11 mouse cellular contexts compared by ENCODE assay signal in the genomic region with DNA sequence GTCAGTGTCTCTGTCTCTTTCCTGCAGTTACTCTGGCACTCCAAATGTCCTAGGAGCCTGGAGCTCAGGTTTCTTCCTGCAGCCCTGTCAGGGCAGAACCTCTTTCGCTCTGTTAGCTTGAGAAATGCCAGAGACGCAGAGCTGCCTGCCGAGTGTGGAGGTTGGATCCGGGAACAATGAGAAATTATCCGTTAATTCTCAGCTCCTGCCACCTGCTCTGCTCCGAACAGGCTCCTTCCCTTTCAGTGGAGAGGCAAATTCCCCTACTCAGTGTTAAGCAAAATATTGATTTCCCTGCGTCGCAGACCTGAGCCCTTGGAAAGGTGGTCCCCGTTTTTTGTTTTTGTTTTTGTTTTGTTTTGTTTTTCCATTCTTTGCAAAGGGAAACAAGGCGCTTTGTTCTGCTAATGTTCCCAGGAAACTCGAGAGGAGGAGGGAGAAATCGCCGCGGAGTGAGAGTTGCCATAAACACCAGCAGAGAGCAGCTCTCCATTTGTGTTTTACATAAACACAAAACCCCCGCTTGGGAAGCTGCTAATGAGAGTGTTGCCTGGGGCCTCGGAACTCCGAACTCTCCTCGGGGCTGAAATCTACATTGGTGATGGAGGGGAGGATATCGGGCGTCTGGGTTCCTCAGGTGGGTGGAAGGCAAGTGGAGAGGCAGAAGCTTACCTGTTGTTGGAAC. TPM values are rescaled to one million over a fixed set of nuclear protein-coding genes. Genes with fewer than 3 reads are reported as not detected.
DNase-seq lines count a peak whose midpoint lies in the region; ATAC-seq and TF ChIP-seq lines count a peak whose summit lies in the region.
"Had no signal": no experiment of that assay in that cellular context is flagged by ENCODE, and none has a peak within 500 bp of the region (broad histone marks: within the 10 kb centered on the region; RNA-seq: fewer than 3 reads in every experiment).

No protein-coding gene starts in this region.

- no peak overlapping the region for H3K27ac ChIP-seq in forebrain, embryonic 10.5 days
- H3K27ac ChIP-seq in limb, embryonic 14.5 days (replicated peaks; ENCODE audit: low read depth, low read length) = no peak overlapping the region
- H3K27ac ChIP-seq in kidney, embryonic 16.5 days (ENCODE audit: low read length) = no peak overlapping the region

- H3K9me3 ChIP-seq in E14TG2a.4 (ENCODE audit: low read length) = no peaks in the 10 kb centered on the region
- no peaks in the 10 kb centered on the region for H3K9me3 ChIP-seq in forebrain, embryonic 10.5 days
- no peaks in the 10 kb centered on the region for H3K9me3 ChIP-seq in limb, embryonic 14.5 days (ENCODE audit: control insufficient read depth, low read length)
- no peaks in the 10 kb centered on the region for H3K9me3 ChIP-seq in kidney, embryonic 16.5 days (ENCODE audit: low read length)
- H3K9me3 ChIP-seq: G1E had no signal

- H3K4me2 ChIP-seq in limb, embryonic 14.5 days (replicated peaks; ENCODE audit: low read depth, low read length, severe bottlenecking) = 0 out of 2 replicates have a peak overlapping the region, but pooled peaks have one; percentile 10
- no peak overlapping the region for H3K4me2 ChIP-seq in kidney, embryonic 16.5 days (replicated peaks; ENCODE audit: low read depth, low read length)

- 2% methylated on average over 20 of the region's 20 CpGs for WGBS in forebrain, embryonic 10.5 days
- 3% methylated on average over 20 of the region's 20 CpGs for WGBS in limb, embryonic 14.5 days
- WGBS in kidney, embryonic 16.5 days = 2% methylated on average over 20 of the region's 20 CpGs

- TF ChIP-seq POLR2A in limb, embryonic 14.5 days (IDR thresholded peaks at IDR 0.05; ENCODE audit: borderline replicate concordance, extremely low read depth, insufficient read depth, insufficient read length) = no peak

- H3K27me3 ChIP-seq in E14TG2a.4 (ENCODE audit: insufficient read depth, low read length) = peaks cover 91% of the 10 kb centered on the region
- peaks cover 93% of the 10 kb centered on the region for H3K27me3 ChIP-seq in forebrain, embryonic 10.5 days (ENCODE audit: poor library complexity, severe bottlenecking)
- H3K27me3 ChIP-seq in limb, embryonic 14.5 days (ENCODE audit: control insufficient read depth, insufficient read depth, low read length) = peaks cover 68% of the 10 kb centered on the region
- H3K27me3 ChIP-seq in kidney, embryonic 16.5 days (ENCODE audit: insufficient read depth, low read length) = peaks cover 71% of the 10 kb centered on the region

- TF ChIP-seq CTCF in E14TG2a.4 (conservative IDR thresholded peaks at IDR 0.05; ENCODE audit: low read length) = no peak

- no peak overlapping the region for H3K9ac ChIP-seq in limb, embryonic 14.5 days (ENCODE audit: low read depth, low read length, severe bottlenecking)
- no peak overlapping the region for H3K9ac ChIP-seq in kidney, embryonic 16.5 days (replicated peaks; ENCODE audit: low read length)

- H3K36me3 ChIP-seq in E14TG2a.4 (ENCODE audit: insufficient read depth, low read length) = no peaks in the 10 kb centered on the region
- H3K36me3 ChIP-seq in forebrain, embryonic 10.5 days (replicated peaks) = no peaks in the 10 kb centered on the region
- no peaks in the 10 kb centered on the region for H3K36me3 ChIP-seq in limb, embryonic 14.5 days (ENCODE audit: control insufficient read depth, insufficient read depth, low read length)
- H3K36me3 ChIP-seq in kidney, embryonic 16.5 days (ENCODE audit: insufficient read depth, low read length) = no peaks in the 10 kb centered on the region
- H3K36me3 ChIP-seq: G1E had no signal

- peaks cover 30% of the 10 kb centered on the region for H3K4me1 ChIP-seq in E14TG2a.4 (replicated peaks; ENCODE audit: low read depth, low read length)
- peaks cover 43% of the 10 kb centered on the region for H3K4me1 ChIP-seq in forebrain, embryonic 10.5 days
- peaks cover 13% of the 10 kb centered on the region for H3K4me1 ChIP-seq in limb, embryonic 14.5 days (ENCODE audit: control insufficient read depth, insufficient read depth, low read length)
- H3K4me1 ChIP-seq in kidney, embryonic 16.5 days (ENCODE audit: insufficient read depth, low read length) = peaks cover 16% of the 10 kb centered on the region

- ATAC-seq in limb, embryonic 14.5 days (ENCODE audit: low FRiP score, low read depth) = no peak
- no peak for ATAC-seq in erythroid progenitor cell, adult 5-6 weeks (replicated peaks; ENCODE audit: low FRiP score, poor library complexity, severe bottlenecking)
- ATAC-seq in kidney, embryonic 16.5 days (ENCODE audit: low FRiP score, low TSS enrichment) = no peak

- DNase-seq in cerebellum, adult 11 months = peak; percentile 57
- peak; percentile 22 for DNase-seq in forebrain, embryonic 10.5 days (ENCODE audit: extremely low spot score, low spot score)
- no peak for DNase-seq in limb, embryonic 14.5 days (ENCODE audit: low spot score)
- no peak for DNase-seq in adrenal gland, adult (ENCODE audit: inconsistent age in 2 of 2, low spot score in 1 of 2)
- DNase-seq in frontal cortex, postnatal 10 days (ENCODE audit: low spot score in 2 of 2) = no peak

- H3K4me3 ChIP-seq in E14TG2a.4 (replicated peaks; ENCODE audit: low read length) = peak overlapping the region; percentile 61
- peak overlapping the region; percentile 32 for H3K4me3 ChIP-seq in forebrain, embryonic 10.5 days
- no peak overlapping the region for H3K4me3 ChIP-seq in limb, embryonic 14.5 days (replicated peaks; ENCODE audit: low read length)
- no peak overlapping the region for H3K4me3 ChIP-seq in kidney, embryonic 16.5 days (ENCODE audit: low read length)

RNA-seq across cellular contexts. Expression of gene Syt6, which starts 1.8 kb away (rescaled TPM):
- polyA plus RNA-seq in forebrain, embryonic 10.5 days (2016; fragmentation: Nextera tagmentation; extraction: Ambion mirVana) = 0.22 and 0.33 TPM in 2 replicates
- 0.44 TPM in 2 replicates for polyA plus RNA-seq in limb, embryonic 14.5 days (2012; rRNA removed)
- 0.37 and 0.91 TPM in 2 replicates for polyA plus RNA-seq in limb, embryonic 14.5 days (2014; fragmentation: Nextera tagmentation; extraction: Ambion mirVana)
- total RNA-seq in erythroid progenitor cell, adult 5-6 weeks (2015; ENCODE audit: low replicate concordance) = not detected in 2 replicates
- total RNA-seq in erythroid progenitor cell, adult 5-6 weeks (2017; ENCODE audit: low replicate concordance) = 1.4 TPM in 1 of 2 replicates, not detected in the other
- polyA plus RNA-seq in kidney, embryonic 16.5 days (2015; fragmentation: Nextera tagmentation; extraction: Ambion mirVana) = 0.10 and 0.17 TPM in 2 replicates
- total RNA-seq: common myeloid progenitor, adult 5-6 weeks; heart, postnatal 4 days had no signal
- polyA plus RNA-seq: G1E had no signal

Comparison
In these comparisons a context has a peak if more than half of its experiments do, and no peak if none do; other contexts are left out.
1. H3K4me3 ChIP-seq: peak in E14TG2a.4 (single experiment) and forebrain, embryonic 10.5 days (single experiment); none in limb, embryonic 14.5 days (single experiment) and kidney, embryonic 16.5 days (single experiment).
2. DNase-seq: peak in cerebellum, adult 11 months (single experiment) and forebrain, embryonic 10.5 days (single experiment); none in limb, embryonic 14.5 days (single experiment), adrenal gland, adult (0 of 2) and frontal cortex, postnatal 10 days (0 of 2).